Mouse (Mus musculus) E14TG2a.4 (cell line): ENCODE data around the gene Gabrb1.

Experiments
- H3K27me3 ChIP-seq: 2 replicates; pipeline ENCODE4 v1.6.1; 2014; ENCODE audit warnings: low read length, control low read depth; ENCODE audit not compliant: insufficient read depth
- H3K36me3 ChIP-seq: 2 replicates; pipeline ENCODE4 v1.6.1; 2014; ENCODE audit warnings: low read length, control low read depth; ENCODE audit not compliant: insufficient read depth
- H3K4me1 ChIP-seq: replicated peaks from 2 replicates; pipeline ENCODE4 v1.6.1; 2014; ENCODE audit warnings: low read depth, low read length, control low read depth
- H3K4me3 ChIP-seq: replicated peaks from 2 replicates; pipeline ENCODE4 v1.5.1; 2014; ENCODE audit warnings: mild to moderate bottlenecking, low read length
- H3K9me3 ChIP-seq: 2 replicates; pipeline ENCODE4 v1.6.1; 2014; ENCODE audit warnings: low read length, control low read depth
- CTCF ChIP-seq: conservative IDR thresholded peaks from 2 replicates; pipeline ENCODE4 v1.5.1; 2014; ENCODE audit warnings: low read length
- NANOG ChIP-seq: IDR thresholded peaks from 2 replicates; pipeline ENCODE4 v1.6.1; 2014; ENCODE audit warnings: borderline replicate concordance, low read length, mixed read lengths
- POU5F1 ChIP-seq: IDR thresholded peaks from 2 replicates; pipeline ENCODE4 v1.6.1; 2014; ENCODE audit warnings: low read length, borderline replicate concordance

The Gabrb1 gene

GRCm38 (mm10) chr5:71965529-71965928 lies 307.6 kb downstream of the Gabrb1 start:
- Histone ChIP-seq H3K4me1 (no peaks in the 10 kb centered on the region), H3K36me3 (no peaks in the 10 kb centered on the region), H3K27me3 (no peaks in the 10 kb centered on the region), H3K4me3 (no peak overlapping the region), H3K9me3 (no peaks in the 10 kb centered on the region)
- no peak for TF ChIP-seq NANOG
- TF ChIP-seq CTCF = no peak
- TF ChIP-seq POU5F1 = no peak

DNA sequence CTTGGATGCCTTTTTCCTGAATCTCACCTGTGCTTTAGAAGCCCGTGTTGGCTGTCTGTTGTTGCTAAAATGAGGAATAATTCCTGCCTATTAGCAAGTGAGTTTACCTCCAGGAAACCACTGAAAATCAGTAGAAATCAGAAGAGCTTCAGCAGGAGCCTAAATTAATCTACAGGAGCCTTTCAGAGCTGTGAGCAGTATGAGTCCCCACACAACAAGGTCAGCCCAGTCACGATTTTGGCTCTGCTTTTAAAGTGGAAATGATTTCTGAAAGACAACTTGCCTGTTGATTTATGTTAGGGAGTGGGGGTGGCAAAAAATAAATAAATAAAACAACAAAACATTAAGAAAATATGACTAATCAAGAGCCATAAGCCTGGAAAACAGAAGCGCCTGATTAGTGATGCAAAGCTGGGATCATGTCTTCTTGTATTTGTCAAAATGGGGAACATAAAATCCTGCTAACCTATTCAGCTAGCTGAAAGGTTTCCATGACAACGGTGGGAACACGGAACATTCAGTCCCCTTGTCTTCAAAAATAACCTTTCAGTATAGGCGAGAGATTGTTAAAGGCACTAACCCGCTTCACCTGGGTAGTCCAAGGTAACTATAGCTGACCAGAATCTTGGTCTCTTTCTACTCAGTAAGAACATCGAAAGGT lies 312.4 kb downstream of the Gabrb1 start:
- Histone ChIP-seq H3K36me3 (no peaks in the 10 kb centered on the region), H3K27me3 (no peaks in the 10 kb centered on the region), H3K4me1 (no peaks in the 10 kb centered on the region), H3K4me3 (no peak overlapping the region), H3K9me3 (no peaks in the 10 kb centered on the region)
- TF ChIP-seq NANOG (no peak), POU5F1 (no peak), CTCF (no peak)

DNA sequence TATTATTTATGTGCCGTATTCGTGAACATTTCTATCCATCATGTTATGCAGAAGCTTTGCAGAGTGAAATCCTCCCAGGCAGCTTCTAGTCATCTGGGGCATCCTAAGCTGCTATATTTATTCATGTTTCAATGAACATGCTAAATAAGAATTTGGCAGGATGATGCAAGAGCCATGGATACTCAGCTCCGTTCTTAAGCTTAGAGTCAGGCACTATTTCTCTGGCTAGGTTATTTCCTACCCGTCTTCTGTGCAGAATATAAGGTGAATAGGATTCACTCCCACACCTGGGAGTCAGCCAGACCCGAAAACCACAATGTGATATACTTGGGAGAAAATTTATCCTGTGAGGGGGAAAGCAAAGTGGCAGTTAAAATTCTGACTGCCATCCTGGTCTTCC lies 314.9 kb downstream of the Gabrb1 start:
- Histone ChIP-seq H3K27me3 (no peaks in the 10 kb centered on the region), H3K4me3 (no peak overlapping the region), H3K36me3 (no peaks in the 10 kb centered on the region), H3K9me3 (no peaks in the 10 kb centered on the region), H3K4me1 (no peaks in the 10 kb centered on the region)
- TF ChIP-seq CTCF = no peak
- no peak for TF ChIP-seq NANOG
- no peak for TF ChIP-seq POU5F1

- no peaks in the 10 kb centered on the region for H3K9me3 ChIP-seq
- no peaks in the 10 kb centered on the region for H3K27me3 ChIP-seq
- no peak for TF ChIP-seq CTCF
- no peak for TF ChIP-seq POU5F1
- no peak for TF ChIP-seq NANOG
- H3K4me3 ChIP-seq = no peak overlapping the region
- H3K36me3 ChIP-seq = no peaks in the 10 kb centered on the region
- no peaks in the 10 kb centered on the region for H3K4me1 ChIP-seq
Observed at GRCm38 (mm10) chr5:71976133-71976532, 318.2 kb downstream of the Gabrb1 start.

DNA sequence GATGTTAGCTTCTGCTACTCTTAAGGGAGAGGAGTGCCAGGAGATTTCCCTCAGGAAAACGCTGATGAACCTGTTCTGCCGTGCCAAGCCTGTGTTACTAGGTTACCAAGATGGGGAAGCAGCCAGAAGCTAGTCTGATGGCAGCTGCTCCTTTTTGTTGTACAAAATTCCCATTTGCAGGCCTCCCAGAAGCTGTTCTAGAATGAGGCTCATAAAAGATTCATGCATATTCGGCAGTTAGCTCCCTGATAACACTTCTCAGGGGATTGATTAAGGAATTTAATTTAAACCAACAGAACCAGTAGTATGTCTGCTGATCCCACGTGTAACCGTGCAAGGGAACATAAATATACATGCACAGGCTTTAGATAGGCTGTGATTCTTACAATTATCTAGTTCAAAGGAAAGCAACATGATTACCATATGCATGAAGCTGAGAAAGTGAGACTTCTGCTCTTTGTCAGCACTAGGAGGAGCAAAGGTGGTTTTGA lies 318.7 kb downstream of the Gabrb1 start:
- no peaks in the 10 kb centered on the region for H3K4me1 ChIP-seq
- no peak overlapping the region for H3K4me3 ChIP-seq
- no peaks in the 10 kb centered on the region for H3K9me3 ChIP-seq
- H3K36me3 ChIP-seq = no peaks in the 10 kb centered on the region
- H3K27me3 ChIP-seq = no peaks in the 10 kb centered on the region
- no peak for TF ChIP-seq CTCF
- TF ChIP-seq NANOG = no peak
- no peak for TF ChIP-seq POU5F1

GRCm38 (mm10) chr5:71986561-71986960 lies 328.6 kb downstream of the Gabrb1 start:
- H3K4me3 ChIP-seq = no peak overlapping the region
- TF ChIP-seq NANOG (no peak), CTCF (no peak), POU5F1 (no peak)
- H3K9me3 ChIP-seq = no peaks in the 10 kb centered on the region
- no peaks in the 10 kb centered on the region for H3K27me3 ChIP-seq
- no peaks in the 10 kb centered on the region for H3K4me1 ChIP-seq
- no peaks in the 10 kb centered on the region for H3K36me3 ChIP-seq

DNA sequence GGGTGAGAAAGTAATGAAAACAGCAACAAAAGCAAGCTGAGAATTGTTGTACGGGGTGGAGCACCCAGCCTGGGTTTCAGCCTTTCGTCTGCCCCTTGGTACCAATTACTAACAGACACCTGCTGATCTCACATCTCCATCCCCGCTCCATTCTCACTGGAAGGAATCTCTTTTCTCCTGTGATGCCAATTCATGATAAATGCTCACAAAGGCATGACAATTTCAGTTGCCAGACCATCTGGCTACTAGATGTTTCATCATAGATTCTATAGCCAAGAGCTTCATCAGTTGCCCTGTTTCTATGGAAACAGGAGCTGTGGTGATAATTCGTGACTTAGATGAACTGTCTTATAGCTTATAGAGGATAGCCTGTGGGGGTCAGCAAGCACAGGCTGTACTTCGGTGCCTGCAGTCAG lies 329.1 kb downstream of the Gabrb1 start:
- TF ChIP-seq POU5F1 (no peak), CTCF (no peak), NANOG (no peak)
- Histone ChIP-seq H3K4me3 (no peak overlapping the region), H3K36me3 (no peaks in the 10 kb centered on the region), H3K4me1 (no peaks in the 10 kb centered on the region), H3K27me3 (no peaks in the 10 kb centered on the region), H3K9me3 (no peaks in the 10 kb centered on the region)

DNA sequence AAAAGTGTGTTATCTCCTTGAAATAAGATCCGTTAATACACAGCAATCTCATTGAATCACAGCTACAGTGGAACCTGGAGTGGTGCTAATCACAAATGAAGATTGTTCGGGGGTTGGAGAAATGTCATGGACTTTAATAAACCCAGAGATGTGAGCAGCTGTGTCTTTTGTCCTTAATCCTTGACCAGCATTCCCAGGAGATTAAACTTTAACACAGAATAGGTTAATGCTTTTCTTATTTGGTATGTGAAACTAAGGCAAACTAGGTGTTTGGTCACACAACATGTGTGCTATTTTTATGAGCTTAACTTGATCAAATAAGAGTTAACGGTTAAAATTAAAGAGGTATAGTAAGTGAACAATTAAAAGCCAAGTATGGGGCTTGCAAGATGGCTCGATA lies 341.6 kb downstream of the Gabrb1 start:
- Histone ChIP-seq H3K4me1 (no peaks in the 10 kb centered on the region), H3K27me3 (no peaks in the 10 kb centered on the region), H3K4me3 (no peak overlapping the region), H3K9me3 (no peaks in the 10 kb centered on the region), H3K36me3 (no peaks in the 10 kb centered on the region)
- no peak for TF ChIP-seq POU5F1
- TF ChIP-seq NANOG = no peak
- TF ChIP-seq CTCF = no peak

- Histone ChIP-seq H3K36me3 (no peaks in the 10 kb centered on the region), H3K9me3 (no peaks in the 10 kb centered on the region), H3K4me3 (no peak overlapping the region), H3K4me1 (no peaks in the 10 kb centered on the region), H3K27me3 (no peaks in the 10 kb centered on the region)
- TF ChIP-seq CTCF (no peak), NANOG (no peak), POU5F1 (no peak)
Observed at GRCm38 (mm10) chr5:72003811-72004435, 346.0 kb downstream of the Gabrb1 start.
